Mouse (Mus musculus) hindbrain, postnatal 0 days (tissue): ENCODE data around the gene Gla. TPM values are rescaled to one million over a fixed set of nuclear protein-coding genes. Genes with fewer than 3 reads are reported as not detected.

Source experiments
- ATAC-seq: fragments of 200-750 bp; cut with Nextera tagmentation; 2 replicates; pipeline ENCODE4 v1.8.0; 2017; ENCODE audit warnings: mild to moderate bottlenecking, moderate TSS enrichment, moderate library complexity
- DNase-seq: peaks from one replicate; pipeline ENCODE4 v3.0.0-alpha.2; 2015; ENCODE audit warnings: low spot score
- H3K27ac ChIP-seq: fragments of 300-500 bp; sonication (generic); 2 replicates; pipeline ENCODE4 v1.5.1; 2014; ENCODE audit warnings: mild to moderate bottlenecking
- H3K27me3 ChIP-seq: fragments of 300-500 bp; sonication (generic); 2 replicates; pipeline ENCODE4 v1.6.1; 2014; ENCODE audit warnings: low read length, mixed read lengths; ENCODE audit not compliant: insufficient read depth
- H3K36me3 ChIP-seq: fragments of 300-500 bp; sonication (generic); 2 replicates; pipeline ENCODE4 v1.6.1; 2014; ENCODE audit warnings: low read length, mixed read lengths; ENCODE audit not compliant: insufficient read depth
- H3K4me1 ChIP-seq: fragments of 300-500 bp; sonication (generic); 2 replicates; pipeline ENCODE4 v1.6.1; 2014; ENCODE audit warnings: antibody characterized with exemption, low read length, mixed read lengths; ENCODE audit not compliant: insufficient read depth
- H3K4me2 ChIP-seq: fragments of 300-500 bp; sonication (generic); 2 replicates; pipeline ENCODE4 v1.6.1; 2014; ENCODE audit warnings: low read depth, mild to moderate bottlenecking, low read length, moderate library complexity, mixed read lengths
- H3K4me3 ChIP-seq: fragments of 300-500 bp; sonication (generic); 2 replicates; pipeline ENCODE4 v1.5.1; 2014; ENCODE audit warnings: low read length
- H3K9ac ChIP-seq: fragments of 300-500 bp; sonication (generic); replicated peaks from 2 replicates; pipeline ENCODE4 v1.6.1; 2014; ENCODE audit warnings: mild to moderate bottlenecking, low read length, moderate library complexity, mixed read lengths
- H3K9me3 ChIP-seq: fragments of 300-500 bp; sonication (generic); 2 replicates; pipeline ENCODE4 v1.6.1; 2016; ENCODE audit warnings: low read length, mixed read lengths
- CTCF ChIP-seq: IDR thresholded peaks from 2 replicates; pipeline ENCODE4 v1.5.1; 2016; ENCODE audit warnings: antibody characterized with exemption, control low read depth, low read depth
- WGBS: fragments of 180-500 bp; shearing (Covaris S2); extraction: QIAGEN DNeasy Blood & Tissue Kit; methylation state at CpG from one replicate; pipeline ENCODE4 v1.1.7; 2014; 5-methylcytosine and 5-hydroxymethylcytosine counted together
- polyA plus RNA-seq: library from polyadenylated mRNA; unstranded; fragments of >200 nt; fragmentation: Nextera tagmentation; extraction: Ambion mirVana; gene quantifications from 2 replicates; pipeline ENCODE4 v1.2.1, GENCODE M21; 2015
- total RNA-seq: library from RNA; depleted of rRNA; stranded (reverse); fragments of >200 nt; gene quantifications from 2 replicates; pipeline ENCODE4 v1.2.3, GENCODE M21; 2014

The Gla gene
- total and polyA plus RNA-seq, 2 experiments from 2014 or later: 3.9 to 4.8 TPM

GRCm38 (mm10) chrX:134635111-134635510 lies 34.2 kb upstream of the Gla start:
- no peak for TF ChIP-seq CTCF
- Histone ChIP-seq H3K36me3 (no peaks in the 10 kb centered on the region), H3K9ac (no peak overlapping the region), H3K27ac (no peak overlapping the region), H3K4me3 (no peak overlapping the region), H3K9me3 (no peaks in the 10 kb centered on the region), H3K4me1 (no peaks in the 10 kb centered on the region), H3K4me2 (no peak overlapping the region), H3K27me3 (no peaks in the 10 kb centered on the region)
- ATAC-seq (no peak), DNase-seq (no peak)
- 48% methylated on average over 3 of the region's 3 CpGs for WGBS

- no peaks in the 10 kb centered on the region for H3K9me3 ChIP-seq
- no peak overlapping the region for H3K4me2 ChIP-seq
- H3K27me3 ChIP-seq: no peaks in the 10 kb centered on the region
- TF ChIP-seq CTCF: no peak
- no peaks in the 10 kb centered on the region for H3K36me3 ChIP-seq
- no peak overlapping the region for H3K4me3 ChIP-seq
- no peak overlapping the region for H3K27ac ChIP-seq
- no peak for ATAC-seq
- no peaks in the 10 kb centered on the region for H3K4me1 ChIP-seq
- WGBS: 95% methylated on average over 5 of the region's 5 CpGs
- H3K9ac ChIP-seq: no peak overlapping the region
- no peak for DNase-seq
Observed at GRCm38 (mm10) chrX:134632710-134633109, 31.8 kb upstream of the Gla start.

- no peak for ATAC-seq
Observed at GRCm38 (mm10) chrX:134628200-134628599, 27.3 kb upstream of the Gla start.

GRCm38 (mm10) chrX:134623350-134623749 lies 22.4 kb upstream of the Gla start:
- Histone ChIP-seq H3K4me2 (no peak overlapping the region), H3K27me3 (no peaks in the 10 kb centered on the region), H3K9ac (no peak overlapping the region), H3K36me3 (no peaks in the 10 kb centered on the region), H3K27ac (no peak overlapping the region), H3K9me3 (no peaks in the 10 kb centered on the region), H3K4me3 (no peak overlapping the region), H3K4me1 (no peaks in the 10 kb centered on the region)
- DNase-seq: no peak
- 88% methylated on average over 4 of the region's 4 CpGs for WGBS
- TF ChIP-seq CTCF: no peak
- no peak for ATAC-seq

More at GRCm38 (mm10) chrX:134628200-134628599, 27.3 kb upstream of the Gla start:
- Histone ChIP-seq H3K4me3 (no peak overlapping the region), H3K4me2 (no peak overlapping the region), H3K27ac (no peak overlapping the region), H3K4me1 (no peaks in the 10 kb centered on the region), H3K27me3 (no peaks in the 10 kb centered on the region), H3K9me3 (no peaks in the 10 kb centered on the region), H3K36me3 (no peaks in the 10 kb centered on the region), H3K9ac (no peak overlapping the region)
- DNase-seq: no peak
- 84% methylated on average over 2 of the region's 2 CpGs for WGBS
- no peak for TF ChIP-seq CTCF

DNA sequence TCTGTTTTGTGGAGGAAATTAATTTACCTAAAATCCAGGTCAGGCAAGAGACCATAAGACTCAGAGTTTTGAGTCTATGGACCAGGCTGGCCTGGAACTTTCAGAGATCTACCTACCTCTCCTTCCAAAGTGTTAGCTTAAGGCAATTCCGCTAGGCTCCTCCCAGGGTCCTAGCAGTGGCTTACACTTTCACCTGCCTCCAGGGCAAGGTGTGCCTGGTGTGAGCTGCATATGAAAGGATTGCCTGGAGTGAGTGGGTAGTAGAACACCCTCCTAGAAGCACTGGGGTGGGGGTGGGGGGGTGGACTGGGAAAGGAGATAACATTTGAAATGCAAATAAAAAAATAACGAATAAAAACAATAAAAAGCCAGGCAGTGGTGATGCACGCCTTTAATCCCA lies 20.8 kb upstream of the Gla start:
- Histone ChIP-seq H3K4me3 (no peak overlapping the region), H3K9ac (no peak overlapping the region), H3K4me1 (no peaks in the 10 kb centered on the region), H3K4me2 (no peak overlapping the region), H3K36me3 (no peaks in the 10 kb centered on the region), H3K27me3 (no peaks in the 10 kb centered on the region), H3K9me3 (no peaks in the 10 kb centered on the region), H3K27ac (no peak overlapping the region)
- ATAC-seq: no peak
- TF ChIP-seq CTCF: no peak
- DNase-seq: no peak
- 80% methylated on average over 3 of the region's 3 CpGs for WGBS

- Histone ChIP-seq H3K4me2 (no peak overlapping the region), H3K27ac (peak overlapping the region; percentile 62), H3K9me3 (no peaks in the 10 kb centered on the region), H3K27me3 (no peaks in the 10 kb centered on the region), H3K36me3 (no peaks in the 10 kb centered on the region), H3K4me1 (no peaks in the 10 kb centered on the region), H3K4me3 (no peak overlapping the region), H3K9ac (no peak overlapping the region)
- DNase-seq (peak; percentile 32), ATAC-seq (peak; percentile 71; the same call in 1 of the 2 replicates)
- WGBS: 35% methylated on average over 8 of the region's 8 CpGs
- no peak for TF ChIP-seq CTCF
Observed at GRCm38 (mm10) chrX:134620254-134620865, 19.4 kb upstream of the Gla start.

- TF ChIP-seq CTCF: no peak
- no peak overlapping the region for H3K9ac ChIP-seq
- H3K4me3 ChIP-seq: no peak overlapping the region
- H3K36me3 ChIP-seq: no peaks in the 10 kb centered on the region
- H3K9me3 ChIP-seq: no peaks in the 10 kb centered on the region
- H3K27me3 ChIP-seq: no peaks in the 10 kb centered on the region
- ATAC-seq: no peak
- peak overlapping the region; percentile 62 for H3K27ac ChIP-seq
- 33% methylated on average over 9 of the region's 9 CpGs for WGBS
- H3K4me1 ChIP-seq: no peaks in the 10 kb centered on the region
- H3K4me2 ChIP-seq: no peak overlapping the region
- peak; percentile 4 for DNase-seq
Observed at GRCm38 (mm10) chrX:134619695-134620094, 18.8 kb upstream of the Gla start.
